ENCODE assay signal across 18 mouse cellular contexts in genomic region chr2:20416934-20417614, GRCm38 (mm10).
DNase-seq lines count a peak whose midpoint lies in the region; ATAC-seq and TF ChIP-seq lines count a peak whose summit lies in the region.
"Had no signal": no experiment of that assay in that cellular context is flagged by ENCODE, and none has a peak within 500 bp of the region (broad histone marks: within the 10 kb centered on the region; RNA-seq: fewer than 3 reads in every experiment).

No protein-coding gene starts in this region.

- no peak overlapping the region for H3K9ac ChIP-seq in lung, embryonic 14.5 days
- H3K9ac ChIP-seq: heart, embryonic 15.5 days; hindbrain, embryonic 12.5 days; limb, embryonic 15.5 days; liver, postnatal 0 days; midbrain, embryonic 15.5 days; neural tube, embryonic 12.5 days had no signal

- no peaks in the 10 kb centered on the region for H3K4me1 ChIP-seq in lung, embryonic 14.5 days (ENCODE audit: insufficient read depth)
- H3K4me1 ChIP-seq: heart, embryonic 15.5 days had no signal

- TF ChIP-seq CTCF in lung, embryonic 14.5 days (IDR thresholded peaks at IDR 0.05; ENCODE audit: low read depth): no peak

- peak; percentile 21 for DNase-seq in lung, embryonic 14.5 days
- DNase-seq in lung, postnatal 14 days: no peak
- DNase-seq in embryo, embryonic 10 days (ENCODE audit: low spot score): peak; percentile 57
- DNase-seq in forelimb bud, embryonic 11.5 days (ENCODE audit: low read depth, low spot score): peak; percentile 9
- peak; percentile 77 for DNase-seq in retina, embryonic 14.5 days (ENCODE audit: low spot score)
- DNase-seq in left cerebral cortex, adult 9 months (ENCODE audit: low spot score in 2 of 2): no peak
- DNase-seq in heart, postnatal 14 days: no peak
- DNase-seq: adrenal gland, adult 8-10 months; cerebellum, adult 18-20 months; liver, postnatal 0 days; lung, postnatal 4 days; spleen, adult 18-20 months had no signal

- WGBS in lung, embryonic 14.5 days: 28% methylated on average over 8 of the region's 8 CpGs

- no peak overlapping the region for H3K4me2 ChIP-seq in lung, embryonic 14.5 days
- H3K4me2 ChIP-seq: heart, embryonic 15.5 days; hindbrain, embryonic 12.5 days; limb, embryonic 15.5 days; midbrain, embryonic 15.5 days; neural tube, embryonic 12.5 days had no signal

- H3K9me3 ChIP-seq in lung, embryonic 14.5 days (ENCODE audit: low read depth, low read length): no peaks in the 10 kb centered on the region
- H3K9me3 ChIP-seq: G1E; heart, embryonic 15.5 days; hindbrain, embryonic 12.5 days; limb, embryonic 15.5 days; midbrain, embryonic 15.5 days; neural tube, embryonic 12.5 days had no signal

- H3K36me3 ChIP-seq in lung, embryonic 14.5 days (ENCODE audit: insufficient read depth): no peaks in the 10 kb centered on the region
- H3K36me3 ChIP-seq: G1E; heart, embryonic 15.5 days; hindbrain, embryonic 12.5 days; limb, embryonic 15.5 days; midbrain, embryonic 15.5 days; neural tube, embryonic 12.5 days had no signal

- ATAC-seq in lung, embryonic 14.5 days (ENCODE audit: insufficient read depth): no peak
- ATAC-seq: liver, postnatal 0 days; midbrain, embryonic 15.5 days had no signal

- H3K4me3 ChIP-seq in lung, embryonic 14.5 days (ENCODE audit: low read depth, low read length): no peak overlapping the region
- H3K4me3 ChIP-seq: heart, embryonic 15.5 days; hindbrain, embryonic 12.5 days; limb, embryonic 15.5 days; midbrain, embryonic 15.5 days; neural tube, embryonic 12.5 days had no signal

- H3K27me3 ChIP-seq in lung, embryonic 14.5 days (ENCODE audit: insufficient read depth, low read length): no peaks in the 10 kb centered on the region
- H3K27me3 ChIP-seq: heart, embryonic 15.5 days; hindbrain, embryonic 12.5 days; limb, embryonic 15.5 days; midbrain, embryonic 15.5 days; neural tube, embryonic 12.5 days had no signal

- H3K27ac ChIP-seq in lung, embryonic 14.5 days (ENCODE audit: low read depth): no peak overlapping the region
- H3K27ac ChIP-seq: heart, embryonic 15.5 days; hindbrain, embryonic 12.5 days; limb, embryonic 15.5 days; midbrain, embryonic 15.5 days; neural tube, embryonic 12.5 days had no signal

- intact Hi-C loops in heart, postnatal 14 days (cut with DNase I): no loop called here

Comparison
In these comparisons a context has a peak if more than half of its experiments do, and no peak if none do; other contexts are left out.
1. DNase-seq: peak in lung, embryonic 14.5 days (single experiment), embryo, embryonic 10 days (single experiment), forelimb bud, embryonic 11.5 days (single experiment) and retina, embryonic 14.5 days (single experiment); none in lung, postnatal 14 days (single experiment), left cerebral cortex, adult 9 months (0 of 2) and heart, postnatal 14 days (0 of 2).